In genomic region chr2:73584645-73585346, GRCm38 (mm10) we compare ENCODE assay signal across 7 mouse cellular contexts. TPM values are rescaled to one million over a fixed set of nuclear protein-coding genes. Genes with fewer than 3 reads are reported as not detected.
DNase-seq lines count a peak whose midpoint lies in the region; ATAC-seq lines count a peak whose summit lies in the region.

No protein-coding gene starts in this region.

- no peaks in the 10 kb centered on the region for H3K4me1 ChIP-seq in hindbrain, embryonic 16.5 days (ENCODE audit: control insufficient read depth, insufficient read depth, low read depth, low read length)
- H3K4me1 ChIP-seq in limb, embryonic 10.5 days = peaks cover 28% of the 10 kb centered on the region
- H3K4me1 ChIP-seq in midbrain, embryonic 11.5 days (ENCODE audit: control insufficient read depth, insufficient read depth, low read length) = peaks cover 7% of the 10 kb centered on the region; the same call in 1 of the 2 replicates

- peak; percentile 77 for DNase-seq in adipocyte (ENCODE audit: low spot score)
- peak; percentile 81 to 88 for DNase-seq in cerebellum, postnatal 14 days
- DNase-seq in gastrocnemius, adult 8-10 months (ENCODE audit: low spot score in 2 of 2) = peak; percentile 44 to 60
- DNase-seq in limb, embryonic 10.5 days (ENCODE audit: low spot score) = peak; percentile 92
- peak; percentile 98 for DNase-seq in midbrain, embryonic 11.5 days (ENCODE audit: low spot score, missing footprints)
- DNase-seq in skeletal muscle tissue, adult 2 months (ENCODE audit: low read depth, low spot score) = peak; percentile 55

- H3K4me3 ChIP-seq in hindbrain, embryonic 16.5 days (ENCODE audit: low read length) = peak overlapping the region; percentile 44
- peak overlapping the region; percentile 50 for H3K4me3 ChIP-seq in limb, embryonic 10.5 days
- H3K4me3 ChIP-seq in midbrain, embryonic 11.5 days (ENCODE audit: low read depth, low read length) = peak overlapping the region; percentile 38

- peak; percentile 84 for ATAC-seq in hindbrain, embryonic 16.5 days
- peak; percentile 82 for ATAC-seq in midbrain, embryonic 11.5 days (ENCODE audit: low FRiP score)

- no peaks in the 10 kb centered on the region for H3K36me3 ChIP-seq in hindbrain, embryonic 16.5 days (ENCODE audit: control insufficient read depth, insufficient read depth, low read length)
- no peaks in the 10 kb centered on the region for H3K36me3 ChIP-seq in limb, embryonic 10.5 days
- H3K36me3 ChIP-seq in midbrain, embryonic 11.5 days (ENCODE audit: control insufficient read depth, insufficient read depth, low read length) = no peaks in the 10 kb centered on the region

- peaks cover 3% of the 10 kb centered on the region; the same call in 1 of the 2 replicates for H3K27me3 ChIP-seq in hindbrain, embryonic 16.5 days (replicated peaks; ENCODE audit: control insufficient read depth, insufficient read depth, low read length)
- peaks cover 15% of the 10 kb centered on the region for H3K27me3 ChIP-seq in limb, embryonic 10.5 days (ENCODE audit: low read depth, poor library complexity, severe bottlenecking)
- no peaks in the 10 kb centered on the region for H3K27me3 ChIP-seq in midbrain, embryonic 11.5 days (ENCODE audit: control insufficient read depth, insufficient read depth, low read length)

- no peak overlapping the region for H3K27ac ChIP-seq in hindbrain, embryonic 16.5 days (ENCODE audit: low read depth, low read length)
- peak overlapping the region; percentile 48; the same call in 1 of the 2 replicates for H3K27ac ChIP-seq in limb, embryonic 10.5 days
- no peak overlapping the region for H3K27ac ChIP-seq in midbrain, embryonic 11.5 days (ENCODE audit: low read depth, low read length)

- WGBS in hindbrain, embryonic 16.5 days = 3% methylated on average over 15 of the region's 18 CpGs
- 4% methylated on average over 18 of the region's 18 CpGs for WGBS in limb, embryonic 10.5 days
- WGBS in midbrain, embryonic 11.5 days = 4% methylated on average over 17 of the region's 18 CpGs

- H3K9ac ChIP-seq in hindbrain, embryonic 16.5 days (ENCODE audit: low read depth, low read length) = peak overlapping the region; percentile 54
- peak overlapping the region; percentile 54 for H3K9ac ChIP-seq in midbrain, embryonic 11.5 days (ENCODE audit: low read length)

- H3K4me2 ChIP-seq in hindbrain, embryonic 16.5 days (ENCODE audit: low read length) = peak overlapping the region; percentile 79
- H3K4me2 ChIP-seq in midbrain, embryonic 11.5 days = peak overlapping the region; percentile 68

- H3K9me3 ChIP-seq in hindbrain, embryonic 16.5 days (ENCODE audit: control insufficient read depth, low read length) = no peaks in the 10 kb centered on the region
- no peaks in the 10 kb centered on the region for H3K9me3 ChIP-seq in limb, embryonic 10.5 days (replicated peaks)
- H3K9me3 ChIP-seq in midbrain, embryonic 11.5 days (ENCODE audit: control insufficient read depth, low read length) = no peaks in the 10 kb centered on the region

RNA-seq across cellular contexts. Expression of gene Chrna1, which starts 4.7 kb away (rescaled TPM):
- 1 to 10 TPM; 4.8 to 5.3 (median 5.2) TPM for total RNA-seq in gastrocnemius, adult 8-10 months (2022)
- 0.20 and 0.87 TPM in 2 replicates for polyA plus RNA-seq in hindbrain, embryonic 16.5 days (2015; fragmentation: Nextera tagmentation; extraction: Ambion mirVana)
- 2.3 and 3.9 TPM in 2 replicates for polyA plus RNA-seq in limb, embryonic 10.5 days (2016; fragmentation: Nextera tagmentation; extraction: Ambion mirVana)
- 0.25 TPM in 2 replicates for polyA plus RNA-seq in midbrain, embryonic 11.5 days (2014; fragmentation: Nextera tagmentation; extraction: Ambion mirVana)

RNA-seq across cellular contexts. Expression of gene Wipf1, which starts 55.3 kb away (rescaled TPM):
- total RNA-seq in gastrocnemius, adult 8-10 months (2022) = 10 to 100 TPM in 1 of 4 experiments, 1 to 10 TPM in 3; 4.5 to 10.1 (median 6.6) TPM
- polyA plus RNA-seq in hindbrain, embryonic 16.5 days (2015; fragmentation: Nextera tagmentation; extraction: Ambion mirVana) = 2.4 and 3.5 TPM in 2 replicates
- polyA plus RNA-seq in limb, embryonic 10.5 days (2016; fragmentation: Nextera tagmentation; extraction: Ambion mirVana) = 13.3 and 14.2 TPM in 2 replicates
- polyA plus RNA-seq in midbrain, embryonic 11.5 days (2014; fragmentation: Nextera tagmentation; extraction: Ambion mirVana) = 8.2 and 8.3 TPM in 2 replicates
